8 mouse cellular contexts compared by ENCODE assay signal in genomic region chr1:170590041-170590360, GRCm38 (mm10). TPM values are rescaled to one million over a fixed set of nuclear protein-coding genes. Genes with fewer than 3 reads are reported as not detected.
DNase-seq lines count a peak whose midpoint lies in the region; ATAC-seq and TF ChIP-seq lines count a peak whose summit lies in the region.

No protein-coding gene starts in this region.

- H3K27me3 ChIP-seq in kidney, embryonic 15.5 days = no peaks in the 10 kb centered on the region
- peaks cover 13% of the 10 kb centered on the region for H3K27me3 ChIP-seq in hindbrain, embryonic 13.5 days
- H3K27me3 ChIP-seq in midbrain, embryonic 13.5 days = peaks cover 23% of the 10 kb centered on the region; the same call in 1 of the 2 replicates

- TF ChIP-seq POLR2A in bone marrow, adult 2 months (IDR thresholded peaks at IDR 0.05; ENCODE audit: borderline replicate concordance, control insufficient read depth, low read depth, low read length) = no peak

- H3K9me3 ChIP-seq in kidney, embryonic 15.5 days (replicated peaks) = no peaks in the 10 kb centered on the region
- no peaks in the 10 kb centered on the region for H3K9me3 ChIP-seq in hindbrain, embryonic 13.5 days
- H3K9me3 ChIP-seq in midbrain, embryonic 13.5 days = no peaks in the 10 kb centered on the region

- TF ChIP-seq CTCF in bone marrow, adult 2 months (IDR thresholded peaks at IDR 0.05; ENCODE audit: control insufficient read depth, insufficient read depth, low read length) = no peak

- no peak; the same call in 1 of the 2 replicates for ATAC-seq in kidney, embryonic 15.5 days (replicated peaks; ENCODE audit: low FRiP score)
- ATAC-seq in hindbrain, embryonic 13.5 days (ENCODE audit: low FRiP score) = no peak
- ATAC-seq in midbrain, embryonic 13.5 days = no peak

- peak overlapping the region; percentile 77 for H3K9ac ChIP-seq in kidney, embryonic 15.5 days
- peak overlapping the region; percentile 94 for H3K9ac ChIP-seq in hindbrain, embryonic 13.5 days
- peak overlapping the region; percentile 75 for H3K9ac ChIP-seq in midbrain, embryonic 13.5 days (replicated peaks)

- peak overlapping the region; percentile 98 for H3K4me2 ChIP-seq in kidney, embryonic 15.5 days
- peak overlapping the region; percentile 93 for H3K4me2 ChIP-seq in hindbrain, embryonic 13.5 days
- peak overlapping the region; percentile 86 for H3K4me2 ChIP-seq in midbrain, embryonic 13.5 days (replicated peaks)

- H3K4me3 ChIP-seq in kidney, embryonic 15.5 days (replicated peaks) = peak overlapping the region; percentile 88
- peak overlapping the region; percentile 100 for H3K4me3 ChIP-seq in bone marrow, adult 2 months (replicated peaks; ENCODE audit: control insufficient read depth, low read depth, low read length)
- H3K4me3 ChIP-seq in hindbrain, embryonic 13.5 days = peak overlapping the region; percentile 87
- peak overlapping the region; percentile 63 for H3K4me3 ChIP-seq in midbrain, embryonic 13.5 days (replicated peaks)

- intact Hi-C loops in left cerebral cortex, postnatal 25 days (cut with DNase I) = no loop called here

- 0 out of 2 replicates have a peak overlapping the region, but pooled peaks have one; percentile 58 for H3K27ac ChIP-seq in kidney, embryonic 15.5 days
- H3K27ac ChIP-seq in bone marrow, adult 2 months (ENCODE audit: control insufficient read depth, insufficient read depth, low read depth, low read length, poor library complexity) = peak overlapping the region; percentile 54; the same call in 1 of the 2 replicates
- peak overlapping the region; percentile 83 for H3K27ac ChIP-seq in hindbrain, embryonic 13.5 days
- 0 out of 2 replicates have a peak overlapping the region, but pooled peaks have one; percentile 72 for H3K27ac ChIP-seq in midbrain, embryonic 13.5 days

- DNase-seq in kidney, postnatal 14 days = no peak
- DNase-seq in right cerebral cortex, postnatal 14 days = no peak
- DNase-seq in left cerebral cortex, postnatal 25 days (ENCODE audit: low spot score in 2 of 2) = no peak
- DNase-seq in left cerebral cortex, adult 8-10 months (ENCODE audit: low spot score in 2 of 2) = no peak

- peaks cover 14% of the 10 kb centered on the region for H3K4me1 ChIP-seq in kidney, embryonic 15.5 days
- no peaks in the 10 kb centered on the region for H3K4me1 ChIP-seq in bone marrow, adult 2 months (ENCODE audit: control insufficient read depth, insufficient read depth, low read length)
- H3K4me1 ChIP-seq in hindbrain, embryonic 13.5 days (replicated peaks) = peaks cover 26% of the 10 kb centered on the region
- peaks cover 14% of the 10 kb centered on the region for H3K4me1 ChIP-seq in midbrain, embryonic 13.5 days (replicated peaks)

- peaks cover 15% of the 10 kb centered on the region for H3K36me3 ChIP-seq in kidney, embryonic 15.5 days
- H3K36me3 ChIP-seq in hindbrain, embryonic 13.5 days = peaks cover 8% of the 10 kb centered on the region; the same call in 1 of the 2 replicates
- peaks cover 5% of the 10 kb centered on the region; the same call in 1 of the 2 replicates for H3K36me3 ChIP-seq in midbrain, embryonic 13.5 days

- WGBS in kidney, embryonic 15.5 days = 4% methylated on average over 11 of the region's 11 CpGs
- 4% methylated on average over 11 of the region's 11 CpGs for WGBS in bone marrow, adult 2 months
- 1% methylated on average over 11 of the region's 11 CpGs for WGBS in hindbrain, embryonic 13.5 days
- under 1% methylated on average over 11 of the region's 11 CpGs for WGBS in midbrain, embryonic 13.5 days

RNA-seq across cellular contexts. Expression of gene Nos1ap, which starts 0.3 kb away (rescaled TPM):
- polyA plus RNA-seq in kidney, embryonic 15.5 days (2015; fragmentation: Nextera tagmentation; extraction: Ambion mirVana) = 17.7 and 18.2 TPM in 2 replicates
- 34.3 and 68.3 TPM in 2 replicates for polyA plus RNA-seq in bone marrow, adult 2 months (2011; ENCODE audit: insufficient read depth, insufficient read length, low replicate concordance, missing spikeins)
- 17.8 and 17.9 TPM in 2 replicates for polyA plus RNA-seq in hindbrain, embryonic 13.5 days (2015; fragmentation: Nextera tagmentation; extraction: Ambion mirVana)
- 16.4 and 17.2 TPM in 2 replicates for polyA plus RNA-seq in midbrain, embryonic 13.5 days (2015; fragmentation: Nextera tagmentation; extraction: Ambion mirVana)
- total RNA-seq in left cerebral cortex, postnatal 25 days (2021) = 100 to 1,000 TPM; 170 to 172 TPM
- total RNA-seq in left cerebral cortex, adult 8-10 months (2022) = 100 to 1,000 TPM; 191 to 209 (median 206) TPM

RNA-seq across cellular contexts. Expression of gene Olfml2b, which starts 54.3 kb away (rescaled TPM):
- 10.9 and 12.0 TPM in 2 replicates for polyA plus RNA-seq in kidney, embryonic 15.5 days (2015; fragmentation: Nextera tagmentation; extraction: Ambion mirVana)
- polyA plus RNA-seq in bone marrow, adult 2 months (2011; ENCODE audit: insufficient read depth, insufficient read length, low replicate concordance, missing spikeins) = 3.8 and 12.8 TPM in 2 replicates
- polyA plus RNA-seq in hindbrain, embryonic 13.5 days (2015; fragmentation: Nextera tagmentation; extraction: Ambion mirVana) = 5.2 and 6.1 TPM in 2 replicates
- 3.8 and 4.3 TPM in 2 replicates for polyA plus RNA-seq in midbrain, embryonic 13.5 days (2015; fragmentation: Nextera tagmentation; extraction: Ambion mirVana)
- total RNA-seq in left cerebral cortex, postnatal 25 days (2021) = 1 to 10 TPM; 2.5 to 4.0 TPM
- total RNA-seq in left cerebral cortex, adult 8-10 months (2022) = 1 to 10 TPM; 2.9 to 4.2 (median 3.9) TPM
